Mouse (Mus musculus) monocyte, adult 5-6 weeks (primary cell): ENCODE data around the gene 2210011C24Rik. TPM values are rescaled to one million over a fixed set of nuclear protein-coding genes. Genes with fewer than 3 reads are reported as not detected.
"Not testable (repeated sequence)": the region's sequence is repeated elsewhere in the genome, so short reads cannot be mapped to it uniquely, and the experiment has no call there.

Experiments used
- ATAC-seq: fragments of 153-309, 156-312 bp; replicated peaks from 2 replicates; pipeline ENCODE4 v1.8.0; 2017; ENCODE audit warnings: mild to moderate bottlenecking; ENCODE audit not compliant: low TSS enrichment, insufficient number of reproducible peaks, severe bottlenecking, poor library complexity, low FRiP score
- total RNA-seq: library from RNA; stranded (forward); fragments of 200-1000, 200-491, 200-594 nt; gene quantifications from 3 replicates; pipeline ENCODE4 v1.2.3, GENCODE M21; 2017

The 2210011C24Rik gene
- total RNA-seq, 1 experiment from 2014 or later, result not detected

DNA sequence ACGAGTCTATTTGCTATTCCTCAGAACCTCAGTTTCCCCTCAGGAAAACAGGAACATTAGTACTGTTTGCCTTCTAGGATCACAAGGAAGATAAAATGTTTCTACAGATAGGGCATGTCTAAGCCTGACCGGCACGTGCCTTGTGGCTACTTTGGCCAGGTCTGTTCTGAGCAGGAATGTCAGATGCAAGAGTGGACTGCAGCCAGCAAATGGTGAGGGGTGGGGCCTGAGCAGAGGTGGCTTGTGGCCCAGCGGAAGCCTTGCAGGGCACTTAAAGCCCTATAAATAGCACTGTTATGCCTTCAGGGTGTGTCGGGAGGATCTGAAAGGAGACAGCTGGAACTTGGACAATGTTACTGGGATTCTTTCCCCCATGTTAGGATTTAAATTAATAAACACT, 11.1 kb upstream of the 2210011C24Rik start:
- no peak for ATAC-seq

GRCm38 (mm10) chr8:84021569-84021968, 9.6 kb upstream of the 2210011C24Rik start:
- no peak for ATAC-seq

- no peak for ATAC-seq
Observed at GRCm38 (mm10) chr8:84021096-84021495, 9.1 kb upstream of the 2210011C24Rik start, which contains the start of gene Palm3. Palm3 (plus strand) TSS chr8:84021471.

DNA sequence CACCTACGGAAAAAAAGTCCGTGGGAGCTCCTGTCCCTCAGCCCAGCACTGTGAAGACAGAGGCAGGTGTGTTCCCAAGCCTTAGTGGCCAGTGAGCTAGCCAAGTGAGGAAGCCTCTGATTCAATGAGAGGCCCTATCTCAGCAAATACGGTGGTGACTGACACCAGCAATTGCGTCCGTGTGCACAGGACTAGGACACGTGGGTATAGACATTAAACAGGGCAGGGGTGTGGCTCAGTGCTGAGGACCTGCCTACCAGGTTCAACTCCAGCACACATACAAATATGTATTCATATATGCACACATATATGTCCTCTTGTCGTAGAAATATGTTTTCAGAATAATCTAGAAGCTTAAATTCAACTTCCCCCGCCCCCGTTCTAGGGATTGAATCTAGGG, 7.8 kb upstream of the 2210011C24Rik start:
- ATAC-seq, result no peak

DNA sequence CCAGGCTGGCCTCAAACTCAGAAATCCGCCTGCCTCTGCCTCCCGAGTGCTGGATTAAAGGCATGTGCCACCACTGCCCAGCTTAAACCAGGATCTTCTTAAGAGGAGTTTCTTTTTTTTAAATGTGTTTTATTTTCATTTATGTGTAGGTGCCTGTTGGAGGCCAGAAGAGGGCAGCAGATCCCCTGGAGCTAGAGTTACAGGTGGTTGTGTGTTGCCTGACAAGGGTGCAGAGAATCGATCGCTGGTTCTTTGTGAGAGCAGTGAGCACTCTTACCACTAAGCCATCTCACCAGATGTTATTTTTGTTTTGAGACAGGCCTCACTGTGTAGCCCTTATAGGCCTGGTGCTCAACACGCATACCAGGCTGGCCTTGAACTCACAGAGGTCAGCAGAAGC, 3.9 kb upstream of the 2210011C24Rik start:
- ATAC-seq, result no peak

- no peak for ATAC-seq
Observed at GRCm38 (mm10) chr8:84012499-84013165, 661 bp upstream of the 2210011C24Rik start.

- no peak; the same call in 1 of the 2 replicates for ATAC-seq
Observed at GRCm38 (mm10) chr8:84010625-84011611, 1.1 kb downstream of the 2210011C24Rik start.

DNA sequence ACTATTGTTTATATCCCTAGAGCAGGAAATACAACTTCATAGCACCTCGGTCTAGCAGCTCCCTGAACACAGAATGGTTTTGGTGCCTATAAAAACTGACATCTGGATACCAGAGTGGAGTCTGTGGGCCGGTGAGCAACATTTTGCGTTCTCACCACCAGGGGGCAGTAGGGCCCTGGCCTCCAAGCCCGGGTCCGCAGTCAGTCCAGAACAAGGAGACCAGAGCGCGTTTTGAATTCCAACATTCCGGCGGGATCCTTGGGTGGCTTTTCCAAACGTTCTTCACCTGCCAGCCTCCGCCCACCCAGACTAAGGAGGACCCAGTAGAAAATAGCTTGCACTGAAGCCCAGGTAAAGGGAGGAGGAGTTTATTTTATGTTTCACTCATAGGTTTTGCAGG, 2.1 kb downstream of the 2210011C24Rik start:
- peak; percentile 70 for ATAC-seq

DNA sequence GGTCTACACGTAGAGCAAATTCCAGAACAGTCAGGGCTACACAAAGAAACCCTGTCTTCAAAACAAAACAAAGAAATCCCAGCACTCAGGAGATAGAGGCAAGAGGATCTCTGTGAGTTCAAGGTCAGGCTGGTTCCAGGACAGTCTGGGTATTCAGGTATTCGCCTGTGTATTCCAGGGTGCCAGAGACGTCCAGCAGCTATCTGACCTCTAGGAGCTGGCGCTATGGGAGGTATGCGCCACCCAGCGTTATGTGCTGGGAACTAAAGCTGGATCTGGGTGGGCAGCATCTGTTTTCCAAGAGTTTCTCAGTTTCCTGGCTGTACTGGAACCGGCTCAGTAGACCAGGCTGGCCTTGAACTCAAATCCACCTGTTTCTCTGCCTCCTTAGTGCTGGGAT, 3.6 kb downstream of the 2210011C24Rik start:
- ATAC-seq, result no peak

DNA sequence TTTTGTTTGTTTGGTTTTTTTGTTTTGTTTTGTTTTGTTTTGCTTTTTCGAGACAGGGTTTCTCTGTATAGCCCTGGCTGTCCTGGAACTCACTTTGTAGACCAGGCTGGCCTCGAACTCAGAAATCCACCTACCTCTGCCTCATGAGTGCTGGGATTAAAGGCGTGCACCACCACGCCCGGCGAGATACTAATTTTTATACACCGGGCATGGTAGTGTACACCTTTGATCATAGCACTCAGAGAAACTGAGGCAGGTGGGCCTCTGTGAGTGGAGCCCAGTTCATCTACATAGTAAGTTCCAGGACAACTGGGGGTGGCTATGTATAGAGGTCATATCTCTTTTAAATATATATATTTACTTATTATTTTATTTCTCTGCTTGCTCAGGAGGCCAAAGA, 6.5 kb downstream of the 2210011C24Rik start:
- ATAC-seq, result not testable (repeated sequence)

GRCm38 (mm10) chr8:84004533-84005201, 7.3 kb downstream of the 2210011C24Rik start:
- ATAC-seq, result peak; percentile 97

- ATAC-seq, result no peak
Observed at GRCm38 (mm10) chr8:84003612-84004246, 8.2 kb downstream of the 2210011C24Rik start.

DNA sequence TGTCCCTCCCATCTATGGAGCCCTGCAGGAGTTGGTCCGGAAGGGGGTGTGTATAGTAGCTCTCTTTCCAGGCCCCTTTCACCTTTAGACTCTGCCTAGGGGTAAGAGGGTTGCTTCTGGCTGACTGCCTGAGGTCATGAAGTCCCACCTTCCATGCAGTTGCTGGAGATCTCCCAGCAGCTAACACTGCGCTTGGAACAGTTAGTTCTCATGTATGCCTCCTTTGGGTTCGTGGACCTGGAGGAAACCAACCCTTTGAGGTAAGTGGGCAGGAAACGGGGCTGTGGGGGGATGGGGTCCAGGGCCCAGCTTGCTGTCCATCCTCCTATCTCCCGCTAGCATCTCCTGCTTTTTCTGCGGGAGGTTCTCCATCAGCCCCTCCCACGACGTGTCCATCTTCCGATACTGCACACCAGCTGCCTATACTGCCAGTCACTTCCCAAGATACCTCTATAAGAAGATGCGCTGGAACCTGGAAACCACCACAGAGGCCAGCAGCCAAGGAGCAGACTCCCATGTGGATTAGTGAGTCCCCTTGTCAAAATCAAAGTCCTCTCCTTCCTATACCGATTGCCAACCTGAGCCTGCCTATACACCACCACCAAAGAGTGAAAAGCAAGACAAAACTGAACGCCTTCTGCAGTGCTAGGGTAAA, 8.9 kb downstream of the 2210011C24Rik start:
- ATAC-seq, result no peak

DNA sequence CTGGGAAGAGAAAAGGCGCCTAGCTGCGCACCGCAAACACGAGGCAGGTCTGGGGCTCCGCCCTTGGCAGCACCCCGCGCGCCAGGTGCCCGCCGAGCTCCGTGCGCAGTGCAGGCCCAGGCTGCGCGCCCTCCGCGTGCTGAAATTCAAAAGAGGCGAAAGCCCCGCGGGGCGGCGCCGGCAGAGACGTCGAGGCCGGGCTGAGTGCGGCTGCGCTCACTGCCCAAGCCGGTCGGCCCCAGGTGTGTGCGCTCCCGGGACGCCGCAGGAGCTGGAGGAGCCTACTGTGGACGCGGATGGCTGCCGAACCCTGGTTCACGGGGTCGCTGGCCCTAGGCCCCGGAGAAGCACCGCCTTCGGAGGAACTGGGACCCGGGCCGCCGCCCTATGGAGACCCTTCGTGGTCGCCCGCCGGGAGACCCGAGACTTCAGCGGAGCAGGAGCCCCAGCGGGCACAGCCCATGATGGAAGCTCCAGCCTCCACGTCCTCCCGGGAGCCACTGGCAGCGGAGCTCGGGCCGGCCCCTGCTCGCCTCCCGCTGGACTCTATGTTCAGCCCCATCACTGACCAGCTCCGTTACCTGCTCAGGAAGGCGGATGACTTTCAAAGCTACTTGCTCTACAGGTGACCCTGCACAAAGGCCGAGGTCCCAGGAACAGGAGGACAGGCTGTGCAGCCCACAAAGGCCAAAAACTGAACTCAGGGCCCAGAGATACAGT, 10.5 kb downstream of the 2210011C24Rik start, which contains the start of gene 1700067K01Rik:
Gene 1700067K01Rik (plus strand): TSS at position 222 of the 720 bp plus-strand sequence.
- no peak for ATAC-seq

GRCm38 (mm10) chr8:83999825-84000224, 12.1 kb downstream of the 2210011C24Rik start:
- no peak for ATAC-seq

- ATAC-seq, result no peak
Observed at GRCm38 (mm10) chr8:83999057-83999705, 12.8 kb downstream of the 2210011C24Rik start.
